Mouse (Mus musculus): ENCODE data around the gene Rps6ka2. TPM values are rescaled to one million over a fixed set of nuclear protein-coding genes. Genes with fewer than 3 reads are reported as not detected.
"Not testable (repeated sequence)": the region's sequence is repeated elsewhere in the genome, so short reads cannot be mapped to it uniquely, and the experiment has no call there.

Gene Rps6ka2
- 10 to 100 TPM; 18.3 to 18.5 TPM for total RNA-seq (2021)
- long read RNA-seq, experiment 1, full-length matches to known transcripts = 6 of 20 reads
- long read RNA-seq, experiment 1, partial matches to known transcripts = 5 of 20 reads
- long read RNA-seq, experiment 1, other reads (novel, unspliced or antisense) = 9 of 20 reads
- long read RNA-seq, experiment 2, full-length matches to known transcripts = 6 of 18 reads
- long read RNA-seq, experiment 2, partial matches to known transcripts = 2 of 18 reads
- long read RNA-seq, experiment 2, other reads (novel, unspliced or antisense) = 10 of 18 reads

- peak; percentile 94 to 96 for DNase-seq
- intact Hi-C loops (cut with DNase I) = no loop called here
Measured at GRCm38 (mm10) chr17:7169627-7170303, at the start of gene Rps6ka2. Gene Rps6ka2 (plus strand): TSS chr17:7170115.

GRCm38 (mm10) chr17:7120835-7121234 lies 49.1 kb upstream of the Rps6ka2 start:
- intact Hi-C loops (cut with DNase I); DNase-seq: not testable (repeated sequence)

GRCm38 (mm10) chr17:7122554-7122953 lies 47.4 kb upstream of the Rps6ka2 start:
- DNase-seq; intact Hi-C loops (cut with DNase I): not testable (repeated sequence)

GRCm38 (mm10) chr17:7126475-7126874 lies 43.4 kb upstream of the Rps6ka2 start:
- intact Hi-C loops (cut with DNase I); DNase-seq: not testable (repeated sequence)

- intact Hi-C loops (cut with DNase I); DNase-seq: not testable (repeated sequence)
Measured at GRCm38 (mm10) chr17:7134002-7134401, 35.9 kb upstream of the Rps6ka2 start.

- intact Hi-C loops (cut with DNase I); DNase-seq: not testable (repeated sequence)
Measured at GRCm38 (mm10) chr17:7135277-7135676, 34.6 kb upstream of the Rps6ka2 start.

- intact Hi-C loops (cut with DNase I) = no loop called here
- DNase-seq = no peak
Measured at GRCm38 (mm10) chr17:7138186-7138925, 31.6 kb upstream of the Rps6ka2 start.

GRCm38 (mm10) chr17:7140399-7141174 lies 29.3 kb upstream of the Rps6ka2 start:
- DNase-seq = no peak
- intact Hi-C loops (cut with DNase I) = loop anchor here (5.0 kb wide), 1 partner anchor 117 kb away; no protein-coding TSS in a partner anchor

- DNase-seq = no peak
- intact Hi-C loops (cut with DNase I) = loop anchor here (5.0 kb wide), 1 partner anchor 115 kb away; no protein-coding TSS in a partner anchor
Measured at GRCm38 (mm10) chr17:7142367-7142766, 27.5 kb upstream of the Rps6ka2 start.

- intact Hi-C loops (cut with DNase I) = loop anchor here (5.0 kb wide), 1 partner anchor 113 kb away; no protein-coding TSS in a partner anchor
- peak; percentile 43 to 48 for DNase-seq
Measured at GRCm38 (mm10) chr17:7143885-7144518, 25.9 kb upstream of the Rps6ka2 start.

- DNase-seq = no peak
- intact Hi-C loops (cut with DNase I) = loop anchor here (2.0 kb wide), 1 partner anchor 27 kb away; no protein-coding TSS in a partner anchor
Measured at GRCm38 (mm10) chr17:7145373-7146058, 24.4 kb upstream of the Rps6ka2 start.

- no peak for DNase-seq
- intact Hi-C loops (cut with DNase I) = loop anchor here (2.0 kb wide), 1 partner anchor 26 kb away; no protein-coding TSS in a partner anchor
Measured at GRCm38 (mm10) chr17:7146479-7146878, 23.4 kb upstream of the Rps6ka2 start.

- intact Hi-C loops (cut with DNase I) = loop anchor here (2.0 kb wide), 1 partner anchor 25 kb away; no protein-coding TSS in a partner anchor
- no peak for DNase-seq
Measured at GRCm38 (mm10) chr17:7147920-7148321, 22.0 kb upstream of the Rps6ka2 start.

- intact Hi-C loops (cut with DNase I) = no loop called here
- no peak for DNase-seq
Measured at GRCm38 (mm10) chr17:7149328-7150195, 20.4 kb upstream of the Rps6ka2 start.

GRCm38 (mm10) chr17:7151446-7152100 lies 18.3 kb upstream of the Rps6ka2 start:
- intact Hi-C loops (cut with DNase I) = no loop called here
- DNase-seq = no peak

GRCm38 (mm10) chr17:7152662-7153061 lies 17.3 kb upstream of the Rps6ka2 start:
- DNase-seq = no peak
- intact Hi-C loops (cut with DNase I) = no loop called here

GRCm38 (mm10) chr17:7163955-7164354 lies 6.0 kb upstream of the Rps6ka2 start:
- intact Hi-C loops (cut with DNase I) = no loop called here

More at GRCm38 (mm10) chr17:7163955-7164354, 6.0 kb upstream of the Rps6ka2 start:
- DNase-seq = no peak
